Comparison of ENCODE assay signal across 8 mouse cellular contexts in the genomic region with DNA sequence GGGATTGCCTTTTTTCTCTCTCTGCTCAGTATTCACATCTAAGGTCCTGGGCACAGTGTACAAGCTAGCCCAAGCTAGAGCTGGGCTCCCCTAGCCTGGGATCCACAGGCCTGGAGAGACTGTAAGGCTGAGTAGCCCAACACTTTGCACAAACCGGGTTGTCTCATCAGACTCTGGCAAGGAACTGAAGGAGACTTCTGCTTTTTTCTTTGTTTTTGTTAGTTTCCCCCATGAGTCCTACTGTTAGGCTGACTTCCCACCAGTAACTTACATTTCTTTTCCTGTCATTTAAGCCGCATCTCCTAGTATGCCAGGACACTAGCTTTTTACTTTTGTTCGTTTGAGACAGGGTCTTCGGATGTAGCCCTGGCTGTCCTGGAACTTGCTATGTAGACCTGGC. TPM values are rescaled to one million over a fixed set of nuclear protein-coding genes. Genes with fewer than 3 reads are reported as not detected.
DNase-seq lines count a peak whose midpoint lies in the region; ATAC-seq and TF ChIP-seq lines count a peak whose summit lies in the region.

No protein-coding gene starts in this region.

- no peaks in the 10 kb centered on the region for H3K36me3 ChIP-seq in neural tube, embryonic 11.5 days (ENCODE audit: control insufficient read depth, insufficient read depth, low read length)
- peaks cover 18% of the 10 kb centered on the region for H3K36me3 ChIP-seq in liver, embryonic 14.5 days (replicated peaks; ENCODE audit: control insufficient read depth, insufficient read depth, low read depth)
- no peaks in the 10 kb centered on the region for H3K36me3 ChIP-seq in stomach, embryonic 15.5 days

- 0 out of 2 replicates have a peak, but pooled peaks have one; percentile 29 for ATAC-seq in cerebellum, adult (ENCODE audit: insufficient number of reproducible peaks, low FRiP score, low TSS enrichment)
- no peak for ATAC-seq in neural tube, embryonic 11.5 days (ENCODE audit: insufficient read depth, low FRiP score, low TSS enrichment)
- no peak for ATAC-seq in liver, embryonic 14.5 days (ENCODE audit: insufficient read depth)
- no peak for ATAC-seq in stomach, embryonic 15.5 days (ENCODE audit: insufficient read depth, low FRiP score, low read depth)

- H3K4me1 ChIP-seq in neural tube, embryonic 11.5 days (ENCODE audit: control insufficient read depth, insufficient read depth, low read length) = no peaks in the 10 kb centered on the region
- peaks cover 32 to 34% of the 10 kb centered on the region in 2 experiments for H3K4me1 ChIP-seq in liver, embryonic 14.5 days (replicated peaks; ENCODE audit: control insufficient read depth in 2 of 2, insufficient read depth in 2 of 2, low read length in 1 of 2)
- peaks cover 7% of the 10 kb centered on the region for H3K4me1 ChIP-seq in stomach, embryonic 15.5 days

- H3K4me3 ChIP-seq in neural tube, embryonic 11.5 days (ENCODE audit: low read depth, low read length) = no peak overlapping the region; the same call in 1 of the 2 replicates
- peak overlapping the region; percentile 68 to 96 for H3K4me3 ChIP-seq in liver, embryonic 14.5 days (ENCODE audit: insufficient read depth in 1 of 2, low read depth in 2 of 2, low read length in 2 of 2)
- H3K4me3 ChIP-seq in stomach, embryonic 15.5 days (replicated peaks) = 0 out of 2 replicates have a peak overlapping the region, but pooled peaks have one; percentile 48

- TF ChIP-seq EP300 in liver, embryonic 14.5 days (IDR thresholded peaks at IDR 0.05; ENCODE audit: low read depth) = no peak

- H3K27me3 ChIP-seq in neural tube, embryonic 11.5 days (ENCODE audit: control insufficient read depth, insufficient read depth, low read length) = peaks cover 15% of the 10 kb centered on the region; the same call in 1 of the 2 replicates
- H3K27me3 ChIP-seq in liver, embryonic 14.5 days (ENCODE audit: control insufficient read depth, insufficient read depth, low read length) = no peaks in the 10 kb centered on the region
- peaks cover 12% of the 10 kb centered on the region; the same call in 1 of the 2 replicates for H3K27me3 ChIP-seq in stomach, embryonic 15.5 days (replicated peaks)

- no peak for DNase-seq in cerebellum, adult 18-20 months
- no peak for DNase-seq in neural tube, embryonic 11.5 days (ENCODE audit: low spot score)
- DNase-seq in neural tube, embryonic 10.5 days (ENCODE audit: extremely low spot score, low spot score) = no peak
- no peak for DNase-seq in liver, embryonic 14.5 days (ENCODE audit: low read depth in 3 of 3, low spot score in 3 of 3)
- DNase-seq in yolk sac, embryonic 10.5 days (ENCODE audit: low spot score) = no peak
- no peak for DNase-seq in adrenal gland, postnatal 4 days (ENCODE audit: low spot score in 2 of 2)

- 75% methylated on average over 4 of the region's 4 CpGs for WGBS in neural tube, embryonic 11.5 days
- WGBS in liver, embryonic 14.5 days (ENCODE audit: insufficient replicate concordance) = 51% methylated on average over 4 of the region's 4 CpGs
- 80% methylated on average over 4 of the region's 4 CpGs for WGBS in stomach, embryonic 15.5 days

- H3K9ac ChIP-seq in neural tube, embryonic 11.5 days (ENCODE audit: low read length) = no peak overlapping the region
- peak overlapping the region; percentile 99 for H3K9ac ChIP-seq in liver, embryonic 14.5 days (replicated peaks)
- no peak overlapping the region for H3K9ac ChIP-seq in stomach, embryonic 15.5 days

- H3K9me3 ChIP-seq in neural tube, embryonic 11.5 days (ENCODE audit: control insufficient read depth, low read length) = no peaks in the 10 kb centered on the region
- no peaks in the 10 kb centered on the region for H3K9me3 ChIP-seq in liver, embryonic 14.5 days (ENCODE audit: control insufficient read depth, low read length)
- H3K9me3 ChIP-seq in stomach, embryonic 15.5 days = no peaks in the 10 kb centered on the region

- H3K4me2 ChIP-seq in neural tube, embryonic 11.5 days (ENCODE audit: low read depth) = peak overlapping the region; percentile 96
- peak overlapping the region; percentile 97 for H3K4me2 ChIP-seq in liver, embryonic 14.5 days (ENCODE audit: low read depth)
- peak overlapping the region; percentile 78 for H3K4me2 ChIP-seq in stomach, embryonic 15.5 days

- no peak overlapping the region for H3K27ac ChIP-seq in neural tube, embryonic 11.5 days (ENCODE audit: low read depth, low read length)
- peak overlapping the region; percentile 95 for H3K27ac ChIP-seq in liver, embryonic 14.5 days
- H3K27ac ChIP-seq in stomach, embryonic 15.5 days = no peak overlapping the region

- no peak for TF ChIP-seq CTCF in liver, embryonic 14.5 days (IDR thresholded peaks at IDR 0.05; ENCODE audit: low read depth)

RNA-seq across cellular contexts. Expression of a gene that starts 1.1 kb away (rescaled TPM):
- 0.72 and 1.2 TPM in 2 replicates for polyA plus RNA-seq in neural tube, embryonic 11.5 days (2014; fragmentation: Nextera tagmentation; extraction: Ambion mirVana)
- polyA plus RNA-seq in liver, embryonic 14.5 days (2012; rRNA removed) = 21.1 and 24.4 TPM in 2 replicates
- 34.0 and 35.6 TPM in 2 replicates for polyA plus RNA-seq in liver, embryonic 14.5 days (2014; fragmentation: Nextera tagmentation; extraction: Ambion mirVana)
- 2.0 and 3.0 TPM in 2 replicates for polyA plus RNA-seq in stomach, embryonic 15.5 days (2015; fragmentation: Nextera tagmentation; extraction: Ambion mirVana)
- 1 to 10 TPM; 4.6 to 5.0 TPM for total RNA-seq in adrenal gland, postnatal 4 days (2021)

RNA-seq across cellular contexts. Expression of a gene that starts 39.8 kb away (rescaled TPM):
- polyA plus RNA-seq in neural tube, embryonic 11.5 days (2014; fragmentation: Nextera tagmentation; extraction: Ambion mirVana) = 59.7 and 65.1 TPM in 2 replicates
- 2.4 and 2.8 TPM in 2 replicates for polyA plus RNA-seq in liver, embryonic 14.5 days (2012; rRNA removed)
- 2.1 and 2.8 TPM in 2 replicates for polyA plus RNA-seq in liver, embryonic 14.5 days (2014; fragmentation: Nextera tagmentation; extraction: Ambion mirVana)
- 49.9 and 52.0 TPM in 2 replicates for polyA plus RNA-seq in stomach, embryonic 15.5 days (2015; fragmentation: Nextera tagmentation; extraction: Ambion mirVana)
- 10 to 100 TPM; 34.7 to 38.8 TPM for total RNA-seq in adrenal gland, postnatal 4 days (2021)

RNA-seq across cellular contexts. Expression of a gene that starts 48.9 kb away (rescaled TPM):
- 1.6 and 2.9 TPM in 2 replicates for polyA plus RNA-seq in neural tube, embryonic 11.5 days (2014; fragmentation: Nextera tagmentation; extraction: Ambion mirVana)
- 2.0 and 2.8 TPM in 2 replicates for polyA plus RNA-seq in liver, embryonic 14.5 days (2012; rRNA removed)
- 1.3 and 1.7 TPM in 2 replicates for polyA plus RNA-seq in liver, embryonic 14.5 days (2014; fragmentation: Nextera tagmentation; extraction: Ambion mirVana)
- polyA plus RNA-seq in stomach, embryonic 15.5 days (2015; fragmentation: Nextera tagmentation; extraction: Ambion mirVana) = 8.8 and 8.9 TPM in 2 replicates
- total RNA-seq in adrenal gland, postnatal 4 days (2021) = 1 to 10 TPM; 7.8 to 9.8 TPM

Comparison
In these comparisons a context has a peak if more than half of its experiments do, and no peak if none do; other contexts are left out.
1. RNA of a gene that starts 39.8 kb away (polyA plus RNA-seq): 59.7 to 65.1 TPM in neural tube, embryonic 11.5 days and 49.9 to 52.0 TPM in stomach, embryonic 15.5 days; 2.1 to 2.8 TPM in liver, embryonic 14.5 days; every median in the first group is over 10 times any median in the second.
2. Peak in every context shown above with its lines, with median percentiles within 50 percentile points of each other: H3K4me2 ChIP-seq.